Mouse (Mus musculus) kidney, embryonic 15.5 days (tissue): ENCODE measurements at regions not wholly inside any gene's neighbourhood (a gene's known extent, or its start where the extent isn't known, plus 50 kb on each side); places are given as distances from the start of the nearest gene placed in this dataset.

Experiments used
- ATAC-seq: fragments of 200-750 bp; cut with Nextera tagmentation; replicated peaks from 2 replicates; pipeline ENCODE4 v1.8.0; 2017; ENCODE audit warnings: moderate TSS enrichment; ENCODE audit not compliant: low FRiP score
- H3K27ac ChIP-seq: fragments of 300-500 bp; sonication (generic); 2 replicates; pipeline ENCODE4 v1.5.1; 2015; ENCODE audit warnings: mild to moderate bottlenecking, inconsistent platforms
- H3K27me3 ChIP-seq: fragments of 300-500 bp; sonication (generic); 2 replicates; pipeline ENCODE4 v1.6.1; 2015; ENCODE audit warnings: inconsistent platforms
- H3K36me3 ChIP-seq: fragments of 300-500 bp; sonication (generic); 2 replicates; pipeline ENCODE4 v1.6.1; 2015; ENCODE audit warnings: inconsistent platforms
- H3K4me1 ChIP-seq: fragments of 300-500 bp; sonication (generic); 2 replicates; pipeline ENCODE4 v1.6.1; 2015; ENCODE audit warnings: inconsistent platforms
- H3K4me2 ChIP-seq: fragments of 300-500 bp; sonication (generic); 2 replicates; pipeline ENCODE4 v1.6.1; 2015; ENCODE audit warnings: moderate library complexity, mild to moderate bottlenecking, inconsistent platforms
- H3K4me3 ChIP-seq: fragments of 300-500 bp; sonication (generic); replicated peaks from 2 replicates; pipeline ENCODE4 v1.5.1; 2015; ENCODE audit warnings: mild to moderate bottlenecking, inconsistent platforms
- H3K9ac ChIP-seq: fragments of 300-500 bp; sonication (generic); 2 replicates; pipeline ENCODE4 v1.6.1; 2015; ENCODE audit warnings: mild to moderate bottlenecking, inconsistent platforms
- H3K9me3 ChIP-seq: fragments of 300-500 bp; sonication (generic); replicated peaks from 2 replicates; pipeline ENCODE4 v1.6.1; 2016; ENCODE audit warnings: inconsistent platforms
- WGBS: fragments of 180-500 bp; shearing (Covaris S2); methylation state at CpG from one replicate; pipeline ENCODE4 v1.1.7; 2015; ENCODE audit warnings: mixed read lengths; 5-methylcytosine and 5-hydroxymethylcytosine counted together

GRCm38 (mm10) chr12:16131028-16131739 is 314.5 kb upstream of the Trib2 start:
- no peaks in the 10 kb centered on the region for H3K4me1 ChIP-seq

GRCm38 (mm10) chr12:16130605-16131004 is 313.9 kb upstream of the Trib2 start:
- H3K27ac ChIP-seq, result no peak overlapping the region
- no peaks in the 10 kb centered on the region for H3K36me3 ChIP-seq
- no peak overlapping the region for H3K4me2 ChIP-seq
- ATAC-seq, result no peak
- no peaks in the 10 kb centered on the region for H3K4me1 ChIP-seq
- H3K9ac ChIP-seq, result no peak overlapping the region
- H3K9me3 ChIP-seq, result no peaks in the 10 kb centered on the region
- WGBS, result 84% methylated on average over 1 of the region's 1 CpGs
- no peak overlapping the region for H3K4me3 ChIP-seq
- no peaks in the 10 kb centered on the region for H3K27me3 ChIP-seq

More at GRCm38 (mm10) chr12:16131028-16131739, 314.5 kb upstream of the Trib2 start:
- H3K27me3 ChIP-seq, result no peaks in the 10 kb centered on the region
- no peak overlapping the region for H3K27ac ChIP-seq
- no peaks in the 10 kb centered on the region for H3K36me3 ChIP-seq
- no peak overlapping the region for H3K4me3 ChIP-seq
- no peaks in the 10 kb centered on the region for H3K9me3 ChIP-seq
- WGBS, result 60% methylated on average over 2 of the region's 2 CpGs
- no peak overlapping the region for H3K9ac ChIP-seq
- H3K4me2 ChIP-seq, result no peak overlapping the region
- ATAC-seq, result no peak

- WGBS, result 93% methylated on average over 3 of the region's 3 CpGs
These were observed 313.2 kb upstream of the Trib2 start for GRCm38 (mm10) chr12:16129923-16130322.

DNA sequence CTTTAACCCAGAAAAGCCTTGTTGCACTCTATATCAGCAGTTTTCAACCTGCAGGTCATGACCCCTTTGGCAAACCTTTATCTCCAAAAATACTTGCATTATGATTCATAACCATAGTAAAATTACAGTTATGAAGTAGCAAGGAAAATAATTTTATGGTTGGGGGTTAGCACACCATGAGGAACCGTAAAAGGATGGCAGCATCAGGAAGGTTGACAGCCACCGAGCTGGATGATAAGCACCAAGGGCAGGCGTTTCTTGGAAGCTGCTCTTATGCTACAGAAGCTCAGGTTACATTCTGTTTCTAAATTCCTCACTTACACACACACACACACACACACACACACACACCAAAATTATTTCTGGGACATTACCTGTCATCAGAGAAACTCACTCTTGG is 312.5 kb upstream of the Trib2 start:
- Histone ChIP-seq H3K4me2 (no peak overlapping the region), H3K36me3 (no peaks in the 10 kb centered on the region), H3K4me1 (no peaks in the 10 kb centered on the region), H3K27me3 (no peaks in the 10 kb centered on the region), H3K27ac (no peak overlapping the region), H3K9me3 (no peaks in the 10 kb centered on the region), H3K4me3 (no peak overlapping the region), H3K9ac (no peak overlapping the region)
- 83% methylated on average over 3 of the region's 3 CpGs for WGBS
- no peak for ATAC-seq

More at GRCm38 (mm10) chr12:16129923-16130322, 313.2 kb upstream of the Trib2 start:
- H3K4me1 ChIP-seq, result no peaks in the 10 kb centered on the region
- H3K27ac ChIP-seq, result no peak overlapping the region
- ATAC-seq, result no peak
- H3K4me3 ChIP-seq, result no peak overlapping the region
- H3K9me3 ChIP-seq, result no peaks in the 10 kb centered on the region
- H3K4me2 ChIP-seq, result no peak overlapping the region
- no peaks in the 10 kb centered on the region for H3K36me3 ChIP-seq
- H3K27me3 ChIP-seq, result no peaks in the 10 kb centered on the region
- H3K9ac ChIP-seq, result no peak overlapping the region

GRCm38 (mm10) chr12:16124906-16125305 is 308.2 kb upstream of the Trib2 start:
- H3K36me3 ChIP-seq, result no peaks in the 10 kb centered on the region
- H3K27me3 ChIP-seq, result no peaks in the 10 kb centered on the region
- no peak overlapping the region for H3K9ac ChIP-seq
- H3K27ac ChIP-seq, result no peak overlapping the region
- no peak overlapping the region for H3K4me2 ChIP-seq
- no peaks in the 10 kb centered on the region for H3K9me3 ChIP-seq
- H3K4me3 ChIP-seq, result no peak overlapping the region
- ATAC-seq, result no peak
- 82% methylated on average over 2 of the region's 2 CpGs for WGBS
- H3K4me1 ChIP-seq, result no peaks in the 10 kb centered on the region

GRCm38 (mm10) chr12:16122353-16123127 is 305.8 kb upstream of the Trib2 start:
- Histone ChIP-seq H3K4me1 (no peaks in the 10 kb centered on the region), H3K36me3 (no peaks in the 10 kb centered on the region), H3K4me3 (no peak overlapping the region), H3K27me3 (no peaks in the 10 kb centered on the region), H3K4me2 (no peak overlapping the region), H3K9ac (no peak overlapping the region), H3K27ac (no peak overlapping the region), H3K9me3 (no peaks in the 10 kb centered on the region)
- 68% methylated on average over 2 of the region's 2 CpGs for WGBS
- ATAC-seq, result no peak

GRCm38 (mm10) chr12:16121787-16122186 is 305.1 kb upstream of the Trib2 start:
- no peaks in the 10 kb centered on the region for H3K4me1 ChIP-seq
- no peak overlapping the region for H3K4me3 ChIP-seq
- 72% methylated on average over 6 of the region's 6 CpGs for WGBS
- no peaks in the 10 kb centered on the region for H3K9me3 ChIP-seq
- no peaks in the 10 kb centered on the region for H3K36me3 ChIP-seq
- H3K9ac ChIP-seq, result no peak overlapping the region
- ATAC-seq, result no peak
- H3K27me3 ChIP-seq, result no peaks in the 10 kb centered on the region
- H3K27ac ChIP-seq, result no peak overlapping the region
- no peak overlapping the region for H3K4me2 ChIP-seq

DNA sequence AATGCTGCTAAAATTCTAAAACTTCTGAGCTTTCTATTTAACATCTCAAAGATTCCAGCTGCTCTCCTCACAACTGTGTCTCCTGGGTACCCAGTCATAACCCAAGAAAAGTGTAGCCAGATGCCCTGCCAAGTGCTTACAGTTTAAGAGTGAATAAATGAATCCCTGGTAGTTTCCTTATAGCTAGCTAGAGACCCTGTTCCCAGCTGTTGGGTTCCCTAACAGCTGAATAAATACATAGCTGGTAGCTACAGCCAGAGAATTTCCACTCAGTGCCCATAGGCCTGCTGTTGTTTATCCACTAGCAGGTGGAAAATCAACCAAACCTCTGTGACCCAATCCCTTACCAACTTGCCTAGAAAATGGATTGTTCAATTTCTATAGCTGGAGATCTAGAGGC is 302.0 kb upstream of the Trib2 start:
- Histone ChIP-seq H3K9ac (no peak overlapping the region), H3K9me3 (no peaks in the 10 kb centered on the region), H3K4me1 (no peaks in the 10 kb centered on the region), H3K27ac (no peak overlapping the region), H3K4me3 (no peak overlapping the region), H3K36me3 (no peaks in the 10 kb centered on the region), H3K27me3 (no peaks in the 10 kb centered on the region), H3K4me2 (no peak overlapping the region)
- ATAC-seq, result no peak

GRCm38 (mm10) chr12:16106946-16107345 is 290.2 kb upstream of the Trib2 start:
- WGBS, result 75% methylated on average over 7 of the region's 7 CpGs
- H3K9me3 ChIP-seq, result no peaks in the 10 kb centered on the region
- no peak overlapping the region for H3K27ac ChIP-seq
- H3K27me3 ChIP-seq, result no peaks in the 10 kb centered on the region
- ATAC-seq, result no peak
- no peak overlapping the region for H3K9ac ChIP-seq
- no peaks in the 10 kb centered on the region for H3K36me3 ChIP-seq
- no peak overlapping the region for H3K4me2 ChIP-seq
- no peaks in the 10 kb centered on the region for H3K4me1 ChIP-seq
- H3K4me3 ChIP-seq, result no peak overlapping the region

GRCm38 (mm10) chr12:16098840-16099239 is 282.1 kb upstream of the Trib2 start:
- Histone ChIP-seq H3K4me2 (no peak overlapping the region), H3K27ac (no peak overlapping the region), H3K27me3 (no peaks in the 10 kb centered on the region), H3K4me1 (no peaks in the 10 kb centered on the region), H3K4me3 (no peak overlapping the region), H3K9ac (no peak overlapping the region), H3K9me3 (no peaks in the 10 kb centered on the region), H3K36me3 (no peaks in the 10 kb centered on the region)
- WGBS, result 89% methylated on average over 7 of the region's 7 CpGs
- no peak for ATAC-seq

DNA sequence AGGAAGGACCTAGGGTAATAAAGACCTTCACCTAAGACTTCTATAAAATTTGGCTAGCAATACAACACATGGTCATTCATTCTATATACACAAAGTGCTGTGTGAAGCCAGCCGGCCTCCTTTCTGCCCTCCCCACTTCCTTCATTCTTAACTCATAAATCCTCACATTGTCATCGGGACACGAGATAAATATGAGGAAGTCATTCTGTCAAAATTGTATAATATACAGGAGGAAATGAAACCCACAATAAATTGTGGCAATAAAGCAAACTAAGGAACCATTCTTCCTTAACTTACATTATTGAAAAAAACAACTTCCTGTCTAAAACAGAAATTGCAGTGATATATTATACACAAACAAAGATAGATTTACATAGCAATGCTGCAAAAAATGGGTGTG is 275.9 kb upstream of the Trib2 start:
- Histone ChIP-seq H3K4me1 (0 out of 2 replicates have a peak, but pooled peaks cover 2% of the 10 kb centered on the region), H3K27ac (no peak overlapping the region), H3K36me3 (no peaks in the 10 kb centered on the region), H3K9me3 (no peaks in the 10 kb centered on the region), H3K4me2 (no peak overlapping the region), H3K9ac (no peak overlapping the region), H3K27me3 (no peaks in the 10 kb centered on the region; the same call in 1 of the 2 replicates), H3K4me3 (no peak overlapping the region)
- no peak for ATAC-seq
- WGBS, result 41% methylated on average over 3 of the region's 3 CpGs

- no peaks in the 10 kb centered on the region for H3K36me3 ChIP-seq
- H3K27me3 ChIP-seq, result no peaks in the 10 kb centered on the region; the same call in 1 of the 2 replicates
- no peak overlapping the region for H3K9ac ChIP-seq
- no peak overlapping the region for H3K27ac ChIP-seq
- H3K4me3 ChIP-seq, result no peak overlapping the region
- H3K4me1 ChIP-seq, result 0 out of 2 replicates have a peak, but pooled peaks cover 2% of the 10 kb centered on the region
- no peak overlapping the region for H3K4me2 ChIP-seq
- WGBS, result 23% methylated on average over 6 of the region's 6 CpGs
- ATAC-seq, result no peak
- H3K9me3 ChIP-seq, result no peaks in the 10 kb centered on the region
These were observed 274.6 kb upstream of the Trib2 start for GRCm38 (mm10) chr12:16091336-16091735.
